ENCODE assay signal across 8 mouse cellular contexts in genomic region chr13:23488400-23489322, GRCm38 (mm10). TPM values are rescaled to one million over a fixed set of nuclear protein-coding genes. Genes with fewer than 3 reads are reported as not detected.
A peak's percentile ranks its signal among the peaks of the same experiment; 100 is the strongest.
DNase-seq lines count a peak whose midpoint lies in the region; ATAC-seq and TF ChIP-seq lines count a peak whose summit lies in the region.

Gene Btn2a2 (minus strand): TSS chr13:23488857.

- WGBS in forebrain, embryonic 14.5 days = 7% methylated on average over 13 of the region's 14 CpGs
- 10% methylated on average over 14 of the region's 14 CpGs for WGBS in liver, embryonic 13.5 days (ENCODE audit: insufficient replicate concordance)
- 9% methylated on average over 14 of the region's 14 CpGs for WGBS in neural tube, embryonic 12.5 days

- H3K4me2 ChIP-seq in CH12.LX (ENCODE audit: insufficient read depth, low read depth, poor library complexity, severe bottlenecking) = peak within 1 kb of the TSS; percentile 96
- peak within 1 kb of the TSS; percentile 56 for H3K4me2 ChIP-seq in forebrain, embryonic 14.5 days (ENCODE audit: low read length)
- peak within 1 kb of the TSS; percentile 49 for H3K4me2 ChIP-seq in liver, embryonic 13.5 days
- peak within 1 kb of the TSS; percentile 57 for H3K4me2 ChIP-seq in neural tube, embryonic 12.5 days (replicated peaks)

- peak within 1 kb of the TSS; percentile 43 to 56 (median 49) for H3K4me3 ChIP-seq in CH12.LX (replicated peaks in 1 of 3; ENCODE audit: low read depth in 2 of 3, low read length in 2 of 3, poor library complexity in 1 of 3)
- H3K4me3 ChIP-seq in forebrain, embryonic 14.5 days (ENCODE audit: low read depth, low read length) = peak within 1 kb of the TSS; percentile 20
- H3K4me3 ChIP-seq in liver, embryonic 13.5 days (replicated peaks) = peak within 1 kb of the TSS; percentile 26; the same call in 1 of the 2 replicates
- peak within 1 kb of the TSS; percentile 18; the same call in 1 of the 2 replicates for H3K4me3 ChIP-seq in neural tube, embryonic 12.5 days

- no peaks in the 10 kb centered on the region for H3K9me3 ChIP-seq in CH12.LX (replicated peaks; ENCODE audit: low read length)
- no peaks in the 10 kb centered on the region for H3K9me3 ChIP-seq in forebrain, embryonic 14.5 days (replicated peaks; ENCODE audit: control insufficient read depth, low read length)
- no peaks in the 10 kb centered on the region for H3K9me3 ChIP-seq in liver, embryonic 13.5 days (replicated peaks)
- H3K9me3 ChIP-seq in neural tube, embryonic 12.5 days = no peaks in the 10 kb centered on the region

- TF ChIP-seq EP300 in CH12.LX (IDR thresholded peaks at IDR 0.05; ENCODE audit: low read length) = no peak

- H3K4me1 ChIP-seq in CH12.LX (ENCODE audit: control insufficient read depth in 1 of 2, insufficient read depth in 2 of 2) = peaks cover 0 to 13% of the 10 kb centered on the region in 2 experiments; a peak in 2 of 4 replicates
- H3K4me1 ChIP-seq in forebrain, embryonic 14.5 days (ENCODE audit: control insufficient read depth, insufficient read depth, low read length) = peaks cover 6% of the 10 kb centered on the region; the same call in 1 of the 2 replicates
- peaks cover 35% of the 10 kb centered on the region for H3K4me1 ChIP-seq in liver, embryonic 13.5 days (replicated peaks)
- H3K4me1 ChIP-seq in neural tube, embryonic 12.5 days = 0 out of 2 replicates have a peak, but pooled peaks cover 10% of the 10 kb centered on the region

- in situ Hi-C loops in CH12.LX (cut with MboI; ENCODE audit: low pct_ligation_motif_present, low pct_unique_long_range_greater_than_20kb, low sequenced_read_pairs) = no loop called here

- intact Hi-C loops in heart, postnatal 25 days (cut with DNase I) = no loop called here

- dilution Hi-C loops in CH12.LX (cut with MboI; ENCODE audit: extremely low pct_ligation_motif_present, extremely low pct_unique_long_range_greater_than_20kb, low sequenced_read_pairs) = no loop called here

- H3K79me2 ChIP-seq in CH12.LX (replicated peaks; ENCODE audit: control insufficient read depth, extremely low read depth, insufficient read depth, poor library complexity, severe bottlenecking) = no peaks in the 10 kb centered on the region

- H3K27ac ChIP-seq in CH12.LX (ENCODE audit: insufficient read depth, low read depth) = no peak within 1 kb of the TSS
- H3K27ac ChIP-seq in forebrain, embryonic 14.5 days (ENCODE audit: low read depth, low read length) = no peak within 1 kb of the TSS
- H3K27ac ChIP-seq in liver, embryonic 13.5 days = no peak within 1 kb of the TSS
- no peak within 1 kb of the TSS for H3K27ac ChIP-seq in neural tube, embryonic 12.5 days

- peak; percentile 41; the same call in 1 of the 2 replicates for TF ChIP-seq POLR2A in CH12.LX (IDR thresholded peaks at IDR 0.05; ENCODE audit: low read depth, low read length)

- H3K9ac ChIP-seq in CH12.LX (ENCODE audit: insufficient read depth, low read depth) = peak within 1 kb of the TSS; percentile 50
- peak within 1 kb of the TSS; percentile 47; the same call in 1 of the 2 replicates for H3K9ac ChIP-seq in forebrain, embryonic 14.5 days (ENCODE audit: low read length)
- H3K9ac ChIP-seq in liver, embryonic 13.5 days = peak within 1 kb of the TSS; percentile 24; the same call in 1 of the 2 replicates
- peak within 1 kb of the TSS; percentile 38 for H3K9ac ChIP-seq in neural tube, embryonic 12.5 days

- peaks cover 2% of the 10 kb centered on the region for H3K27me3 ChIP-seq in CH12.LX (replicated peaks)
- H3K27me3 ChIP-seq in forebrain, embryonic 14.5 days (replicated peaks; ENCODE audit: control insufficient read depth, insufficient read depth, low read length) = no peaks in the 10 kb centered on the region
- peaks cover 17% of the 10 kb centered on the region for H3K27me3 ChIP-seq in liver, embryonic 13.5 days
- H3K27me3 ChIP-seq in neural tube, embryonic 12.5 days (replicated peaks) = no peaks in the 10 kb centered on the region

- TF ChIP-seq CTCF in CH12.LX (conservative IDR thresholded peaks at IDR 0.05 in 1 of 2, IDR thresholded peaks at IDR 0.05 in 1 of 2; ENCODE audit: low read depth in 2 of 2, low read length in 2 of 2) = no peak

- ATAC-seq in forebrain, embryonic 14.5 days = peak; percentile 98
- ATAC-seq in liver, embryonic 13.5 days (ENCODE audit: low read depth) = peak; percentile 69
- peak; percentile 95 for ATAC-seq in neural tube, embryonic 12.5 days (ENCODE audit: low FRiP score, low read depth)

- TF ChIP-seq RAD21 in CH12.LX (IDR thresholded peaks at IDR 0.05; ENCODE audit: low read depth, low read length) = no peak

- peak; percentile 88 for DNase-seq in CH12.LX (ENCODE audit: extremely low read depth)
- peak; percentile 75 for DNase-seq in brain, embryonic 18.5 days (ENCODE audit: low read depth, low spot score)
- peak; percentile 94 for DNase-seq in forebrain, embryonic 14.5 days (ENCODE audit: low spot score)
- peak; percentile 29 for DNase-seq in heart, postnatal 25 days (ENCODE audit: low spot score)
- DNase-seq in kidney, postnatal 4 days = peak; percentile 67 to 79
- no peak for DNase-seq in liver, embryonic 13.5 days
- DNase-seq in thymus, postnatal 10 days (ENCODE audit: low spot score in 2 of 2) = peak; percentile 28 to 51

- peaks cover 0 to 19% of the 10 kb centered on the region in 2 experiments for H3K36me3 ChIP-seq in CH12.LX (replicated peaks in 1 of 2; ENCODE audit: control insufficient read depth in 1 of 2, insufficient read depth in 1 of 2, low read length in 1 of 2)
- H3K36me3 ChIP-seq in forebrain, embryonic 14.5 days (ENCODE audit: control insufficient read depth, insufficient read depth, low read length) = no peaks in the 10 kb centered on the region
- H3K36me3 ChIP-seq in liver, embryonic 13.5 days = no peaks in the 10 kb centered on the region
- no peaks in the 10 kb centered on the region for H3K36me3 ChIP-seq in neural tube, embryonic 12.5 days

TF ChIP-seq in CH12.LX, 34 proteins besides CTCF, POLR2A, EP300 and RAD21 (continues in another document):
- TF ChIP-seq ETS1 (conservative IDR thresholded peaks at IDR 0.05; ENCODE audit: low read depth, low read length) (no peak), ZKSCAN1 (IDR thresholded peaks at IDR 0.05; ENCODE audit: borderline replicate concordance, low read depth, low read length) (no peak), JUND (conservative IDR thresholded peaks at IDR 0.05; ENCODE audit: low read depth, low read length) (peak; percentile 62; the same call in 1 of the 2 replicates), BHLHE40 (IDR thresholded peaks at IDR 0.05; ENCODE audit: low read depth, low read length) (peak; percentile 42; the same call in 1 of the 2 replicates), KAT2A (IDR thresholded peaks at IDR 0.05; ENCODE audit: insufficient replicate concordance, low read length) (no peak), MEF2A (IDR thresholded peaks at IDR 0.05; ENCODE audit: borderline replicate concordance, low read depth, low read length) (no peak), MAFK (IDR thresholded peaks at IDR 0.05; ENCODE audit: insufficient replicate concordance, low read length) (no peak), ZC3H11A (IDR thresholded peaks at IDR 0.05; ENCODE audit: low read depth, low read length) (no peak), MXI1 (IDR thresholded peaks at IDR 0.05; ENCODE audit: low read depth, low read length) (no peak), MAX (IDR thresholded peaks at IDR 0.05; ENCODE audit: low read length) (peak; percentile 93), RCOR1 (conservative IDR thresholded peaks at IDR 0.05; ENCODE audit: low read depth, low read length) (no peak), JUN (IDR thresholded peaks at IDR 0.05; ENCODE audit: insufficient read depth, low read depth, low read length) (no peak), USF2 (conservative IDR thresholded peaks at IDR 0.05; ENCODE audit: low read depth, low read length) (no peak), USF1 (IDR thresholded peaks at IDR 0.05; ENCODE audit: low read depth, low read length) (no peak), E2F4 (IDR thresholded peaks at IDR 0.05; ENCODE audit: insufficient replicate concordance, low read depth, low read length) (no peak), CHD1 (IDR thresholded peaks at IDR 0.05; ENCODE audit: low read depth, low read length) (no peak), ZMIZ1 (IDR thresholded peaks at IDR 0.05; ENCODE audit: low read depth, low read length) (no peak), GABPA (IDR thresholded peaks at IDR 0.05; ENCODE audit: insufficient replicate concordance, low read depth, low read length) (no peak), SIN3A (IDR thresholded peaks at IDR 0.05; ENCODE audit: low read length) (no peak), HCFC1 (IDR thresholded peaks at IDR 0.05; ENCODE audit: low read depth, low read length) (no peak), TCF12 (IDR thresholded peaks at IDR 0.05; ENCODE audit: low read depth, low read length) (0 out of 2 replicates have a peak, but pooled peaks have one; percentile 22), UBTF (IDR thresholded peaks at IDR 0.05; ENCODE audit: low read depth, low read length) (no peak), SMC3 (IDR thresholded peaks at IDR 0.05; ENCODE audit: low read depth, low read length) (no peak), ZNF384 (IDR thresholded peaks at IDR 0.05; ENCODE audit: low read depth, low read length) (no peak), IRF4 (IDR thresholded peaks at IDR 0.05; ENCODE audit: low read depth, low read length) (no peak), CHD2 (IDR thresholded peaks at IDR 0.05; ENCODE audit: low read length) (peak; percentile 99), NELFE (IDR thresholded peaks at IDR 0.05; ENCODE audit: low read depth, low read length) (no peak), ELF1 (IDR thresholded peaks at IDR 0.05; ENCODE audit: low read depth, low read length) (0 out of 2 replicates have a peak, but pooled peaks have one; percentile 20), PAX5 (IDR thresholded peaks at IDR 0.05; ENCODE audit: low read length) (no peak), MAZ (IDR thresholded peaks at IDR 0.05; ENCODE audit: low read depth, low read length) (no peak), MYC (IDR thresholded peaks at IDR 0.05; ENCODE audit: low read depth, low read length) (peak; percentile 66; the same call in 1 of the 2 replicates), NRF1 (IDR thresholded peaks at IDR 0.05; ENCODE audit: low read depth, low read length) (no peak), TBP (conservative IDR thresholded peaks at IDR 0.05; ENCODE audit: low read depth, low read length) (no peak)

RNA-seq across cellular contexts. Expression of gene Btn2a2, which starts in this region (rescaled TPM):
- total RNA-seq in CH12.LX (2012; rRNA removed) = 1.1 and 1.3 TPM in 2 replicates
- total RNA-seq in CH12.LX (2014; rRNA removed) = 1.2 and 1.3 TPM in 2 replicates
- polyA plus RNA-seq in CH12.LX (2012; ENCODE audit: insufficient read length, low read depth) = 2.1 and 2.8 TPM in 2 replicates
- polyA plus RNA-seq in forebrain, embryonic 14.5 days (2014; fragmentation: Nextera tagmentation; extraction: Ambion mirVana) = 0.10 TPM in 1 of 2 replicates, not detected in the other
- total RNA-seq in heart, postnatal 25 days (2021) = not detected
- not detected in 2 replicates for polyA plus RNA-seq in liver, embryonic 13.5 days (2015; fragmentation: Nextera tagmentation; extraction: Ambion mirVana)
- polyA plus RNA-seq in neural tube, embryonic 12.5 days (2016; fragmentation: Nextera tagmentation; extraction: Ambion mirVana) = 0.23 and 0.31 TPM in 2 replicates

Comparison
In these comparisons a context has a peak if more than half of its experiments do, and no peak if none do; other contexts are left out.
1. Peak in DNase-seq, ATAC-seq, H3K4me3 ChIP-seq, H3K9ac ChIP-seq and H3K4me2 ChIP-seq in forebrain, embryonic 14.5 days; RNA of the gene not detected or under 1 TPM.
2. Peak in DNase-seq in heart, postnatal 25 days; RNA of the gene not detected or under 1 TPM.
3. Peak in ATAC-seq, H3K4me3 ChIP-seq, H3K9ac ChIP-seq and H3K4me2 ChIP-seq in liver, embryonic 13.5 days; RNA of the gene not detected or under 1 TPM.
4. Peak in ATAC-seq, H3K4me3 ChIP-seq, H3K9ac ChIP-seq and H3K4me2 ChIP-seq in neural tube, embryonic 12.5 days; RNA of the gene not detected or under 1 TPM.